Mouse (Mus musculus): ENCODE data around the gene Hyal2. TPM values are rescaled to one million over a fixed set of nuclear protein-coding genes. Genes with fewer than 3 reads are reported as not detected.
A peak's percentile ranks its signal among the peaks of the same experiment; 100 is the strongest.
"Not testable (repeated sequence)": the region's sequence is repeated elsewhere in the genome, so short reads cannot be mapped to it uniquely, and the experiment has no call there.

Hyal2 gene
- polyA plus RNA-seq, 1 experiment from 2014 or later = 53.9 TPM

DNA sequence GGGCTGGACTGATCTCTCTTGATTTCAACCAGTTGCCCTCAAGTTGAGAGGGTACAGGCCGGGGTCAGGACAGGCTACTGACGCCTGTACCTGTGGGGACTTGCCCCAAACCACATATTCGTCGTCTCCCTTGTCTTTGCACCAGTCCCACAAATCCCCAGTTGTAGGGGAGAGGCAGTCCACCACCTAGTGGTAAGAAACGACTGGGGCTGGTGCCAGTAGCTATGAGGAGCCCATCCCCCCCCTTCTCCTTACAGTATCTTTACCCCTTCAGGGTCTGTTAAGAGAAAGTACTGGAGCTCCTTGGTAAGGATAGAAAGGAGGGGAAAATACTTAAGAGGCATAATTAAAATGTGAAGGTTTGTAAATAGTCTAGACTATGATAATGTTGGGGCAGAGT is 2.2 kb upstream of the Hyal2 start:
- TF ChIP-seq CTCF (IDR thresholded peaks at IDR 0.05; ENCODE audit: low read depth) = peak; percentile 46
- not testable (repeated sequence) for H3K4me3 ChIP-seq (ENCODE audit: low read depth, low read length); H3K9me3 ChIP-seq (ENCODE audit: low read length); H3K27me3 ChIP-seq (ENCODE audit: insufficient read depth, low read length); DNase-seq; H3K4me2 ChIP-seq (ENCODE audit: low read depth, low read length); ATAC-seq
- Histone ChIP-seq H3K36me3 (replicated peaks; ENCODE audit: insufficient read depth, low read length) (peaks cover 30% of the 10 kb centered on the region), H3K9ac (replicated peaks) (peak overlapping the region; percentile 26; the same call in 1 of the 2 replicates), H3K27ac (ENCODE audit: low read depth) (peak overlapping the region; percentile 87; the same call in 1 of the 2 replicates), H3K4me1 (ENCODE audit: insufficient read depth) (peaks cover 57% of the 10 kb centered on the region)
- WGBS (ENCODE audit: insufficient replicate concordance) = 50% methylated on average over 5 of the region's 5 CpGs

DNA sequence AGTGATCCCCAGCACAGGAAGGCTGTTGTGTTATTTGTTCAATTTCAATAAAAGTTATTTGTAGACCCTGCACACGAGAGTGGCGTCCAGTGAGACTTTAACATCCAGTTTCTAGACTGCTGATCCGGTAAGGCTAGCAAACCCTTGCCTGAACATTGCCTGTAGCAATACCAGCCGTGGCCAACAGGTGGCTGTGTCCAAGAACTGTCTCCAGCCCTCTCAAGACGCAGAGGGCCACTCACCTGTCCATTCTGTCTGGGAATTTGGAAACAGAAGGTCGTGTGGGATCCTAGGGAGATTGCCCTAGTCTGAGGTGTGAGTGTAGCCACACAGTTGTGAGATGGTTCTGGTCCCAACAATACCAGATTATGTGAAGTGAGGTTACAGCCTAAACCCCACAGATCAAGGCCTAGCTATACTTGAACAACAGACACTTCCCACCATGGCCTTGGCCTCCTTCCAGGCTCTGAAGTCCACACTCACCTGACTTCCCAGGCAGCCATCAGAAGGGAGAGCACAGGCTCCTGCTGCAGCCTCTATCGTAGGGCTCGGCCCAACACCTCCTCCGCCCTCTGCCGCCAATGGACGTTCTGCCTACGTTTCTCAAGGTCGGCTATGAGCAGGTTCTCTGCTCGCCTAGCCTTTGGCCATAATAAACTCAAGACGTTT is 1.6 kb upstream of the Hyal2 start:
- ATAC-seq = no peak
- Histone ChIP-seq H3K4me1 (ENCODE audit: insufficient read depth) (peaks cover 63% of the 10 kb centered on the region), H3K9ac (replicated peaks) (peak overlapping the region; percentile 26; the same call in 1 of the 2 replicates), H3K4me3 (ENCODE audit: low read depth, low read length) (no peak overlapping the region), H3K27me3 (ENCODE audit: insufficient read depth, low read length) (no peaks in the 10 kb centered on the region), H3K27ac (ENCODE audit: low read depth) (peak overlapping the region; percentile 87), H3K36me3 (replicated peaks; ENCODE audit: insufficient read depth, low read length) (peaks cover 24% of the 10 kb centered on the region), H3K4me2 (ENCODE audit: low read depth, low read length) (peak overlapping the region; percentile 90), H3K9me3 (ENCODE audit: low read length) (no peaks in the 10 kb centered on the region)
- DNase-seq = peak; percentile 89
- peak; percentile 95 for TF ChIP-seq CTCF (IDR thresholded peaks at IDR 0.05; ENCODE audit: low read depth)
- no peak for TF ChIP-seq EP300 (IDR thresholded peaks at IDR 0.05; ENCODE audit: low read depth)
- 47% methylated on average over 15 of the region's 15 CpGs for WGBS (ENCODE audit: insufficient replicate concordance)

DNA sequence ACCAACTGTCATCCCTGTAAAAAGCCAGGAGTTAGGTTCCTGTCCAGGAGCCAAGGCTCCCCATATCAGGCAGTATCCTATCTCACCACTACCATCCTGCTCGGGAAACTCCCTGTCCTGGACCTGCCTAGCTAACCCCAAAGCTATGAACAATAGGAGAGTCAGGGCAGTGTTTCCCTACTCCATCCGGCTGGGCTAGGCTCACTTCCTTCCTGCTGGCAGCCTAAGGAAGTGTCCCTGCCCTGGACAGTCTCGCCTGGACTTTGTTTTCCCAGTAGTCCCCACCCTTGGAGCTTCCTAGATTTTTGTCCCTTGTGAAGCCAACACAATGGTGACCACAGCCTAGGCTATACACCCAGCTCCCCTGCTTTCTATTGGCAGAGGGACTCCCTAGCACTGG is 890 bp upstream of the Hyal2 start:
- DNase-seq (no peak), ATAC-seq (no peak)
- 39% methylated on average over 3 of the region's 3 CpGs for WGBS (ENCODE audit: insufficient replicate concordance)
- no peaks in the 10 kb centered on the region for H3K27me3 ChIP-seq (ENCODE audit: insufficient read depth, low read length)
- H3K27ac ChIP-seq (ENCODE audit: low read depth) = peak overlapping the region; percentile 87
- 0 out of 2 replicates have a peak overlapping the region, but pooled peaks have one; percentile 94 for H3K4me3 ChIP-seq (ENCODE audit: low read depth, low read length)
- H3K4me1 ChIP-seq (ENCODE audit: insufficient read depth) = peaks cover 70% of the 10 kb centered on the region
- H3K9me3 ChIP-seq (ENCODE audit: low read length) = no peaks in the 10 kb centered on the region
- TF ChIP-seq EP300 (IDR thresholded peaks at IDR 0.05; ENCODE audit: low read depth) = 0 out of 2 replicates have a peak, but pooled peaks have one; percentile 16
- TF ChIP-seq CTCF (IDR thresholded peaks at IDR 0.05; ENCODE audit: low read depth) = no peak
- H3K4me2 ChIP-seq (ENCODE audit: low read depth, low read length) = peak overlapping the region; percentile 90
- H3K9ac ChIP-seq (replicated peaks) = peak overlapping the region; percentile 86; the same call in 1 of the 2 replicates
- H3K36me3 ChIP-seq (replicated peaks; ENCODE audit: insufficient read depth, low read length) = peaks cover 17% of the 10 kb centered on the region

DNA sequence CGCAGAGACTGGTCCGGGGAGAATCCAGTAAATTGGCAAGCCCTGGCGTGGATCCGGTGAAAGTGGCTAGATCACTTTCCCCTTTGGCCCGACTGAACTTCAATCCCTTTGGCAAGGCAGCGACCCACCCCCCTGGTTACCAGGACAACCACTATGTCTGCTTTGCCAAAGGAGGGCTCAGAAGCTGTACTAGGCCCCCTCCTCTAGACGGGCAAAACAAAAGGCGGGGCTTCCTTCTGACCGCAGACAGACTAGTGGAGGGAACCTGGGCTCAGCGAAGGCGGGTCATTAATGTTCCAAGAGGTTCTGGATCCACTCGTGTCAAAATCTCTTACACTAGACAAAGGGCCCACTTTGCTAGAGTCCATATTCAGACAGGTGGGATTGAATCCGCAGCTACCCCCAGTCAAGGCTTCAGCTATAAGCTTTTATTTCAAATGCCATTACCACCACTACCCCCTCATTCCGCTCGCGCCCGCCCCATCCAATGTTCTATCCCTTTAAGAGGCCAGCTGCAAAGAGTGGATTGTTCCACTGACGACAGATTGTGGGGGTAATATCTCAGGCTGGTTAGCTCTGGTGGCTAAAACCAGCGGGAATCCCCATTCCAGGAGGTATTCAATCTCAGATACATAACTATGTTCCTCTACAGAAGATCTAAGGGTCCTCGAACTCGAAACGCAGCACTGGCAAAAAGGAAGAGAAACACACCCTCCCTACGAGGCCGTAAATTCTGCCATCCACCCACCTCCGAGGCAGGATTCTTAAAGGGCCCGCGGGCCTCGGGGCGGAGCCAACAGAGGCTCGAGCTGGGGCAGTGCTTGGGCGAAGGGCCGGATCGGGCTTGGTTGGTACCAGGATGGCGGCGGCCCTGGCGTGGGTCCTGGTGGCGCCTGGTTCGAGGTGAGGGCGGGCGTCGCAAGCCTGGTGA is 851 bp downstream of the Hyal2 start:
- no peaks in the 10 kb centered on the region for H3K27me3 ChIP-seq (ENCODE audit: insufficient read depth, low read length)
- TF ChIP-seq CTCF (IDR thresholded peaks at IDR 0.05; ENCODE audit: low read depth) (no peak), EP300 (IDR thresholded peaks at IDR 0.05; ENCODE audit: low read depth) (peak; percentile 78)
- H3K4me1 ChIP-seq (ENCODE audit: insufficient read depth) = peaks cover 71% of the 10 kb centered on the region
- H3K27ac ChIP-seq (ENCODE audit: low read depth) = peak overlapping the region; percentile 87
- WGBS (ENCODE audit: insufficient replicate concordance) = 0% methylated on average over 40 of the region's 41 CpGs
- H3K9me3 ChIP-seq (ENCODE audit: low read length) = no peaks in the 10 kb centered on the region
- ATAC-seq = peak; percentile 83
- H3K4me3 ChIP-seq (ENCODE audit: low read depth, low read length) = peak overlapping the region; percentile 94
- peaks cover 18% of the 10 kb centered on the region for H3K36me3 ChIP-seq (replicated peaks; ENCODE audit: insufficient read depth, low read length)
- peak overlapping the region; percentile 90 for H3K4me2 ChIP-seq (ENCODE audit: low read depth, low read length)
- H3K9ac ChIP-seq (replicated peaks) = peak overlapping the region; percentile 86
- peak; percentile 89 for DNase-seq

DNA sequence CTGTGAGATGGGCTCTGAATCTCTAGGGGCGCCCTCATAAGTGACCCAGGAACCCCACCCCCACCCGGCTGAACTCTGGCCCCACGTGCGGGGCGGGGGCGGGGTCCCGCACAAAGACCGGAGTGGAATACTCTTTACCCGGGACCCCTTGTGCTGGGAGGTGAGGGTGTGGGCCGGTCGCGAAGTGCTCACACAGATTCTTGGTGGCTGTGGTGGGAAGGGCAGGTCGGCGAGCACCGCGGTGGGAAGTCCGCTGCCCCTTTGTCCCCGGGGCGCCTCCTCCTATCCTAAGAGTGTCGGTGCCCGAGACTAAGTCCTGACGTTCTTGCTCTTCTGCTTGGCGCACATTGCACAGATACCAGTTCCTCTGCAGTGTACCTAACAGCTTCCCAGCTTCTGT is 1.5 kb downstream of the Hyal2 start:
- H3K9ac ChIP-seq (replicated peaks) = peak overlapping the region; percentile 86
- H3K9me3 ChIP-seq (ENCODE audit: low read length) = no peaks in the 10 kb centered on the region
- peak; percentile 18 for ATAC-seq
- peak overlapping the region; percentile 90 for H3K4me2 ChIP-seq (ENCODE audit: low read depth, low read length)
- under 1% methylated on average over 22 of the region's 23 CpGs for WGBS (ENCODE audit: insufficient replicate concordance)
- peak overlapping the region; percentile 87 for H3K27ac ChIP-seq (ENCODE audit: low read depth)
- TF ChIP-seq EP300 (IDR thresholded peaks at IDR 0.05; ENCODE audit: low read depth) (peak; percentile 13; the same call in 1 of the 2 replicates), CTCF (IDR thresholded peaks at IDR 0.05; ENCODE audit: low read depth) (no peak)
- no peak for DNase-seq
- H3K36me3 ChIP-seq (replicated peaks; ENCODE audit: insufficient read depth, low read length) = peaks cover 18% of the 10 kb centered on the region
- peak overlapping the region; percentile 94 for H3K4me3 ChIP-seq (ENCODE audit: low read depth, low read length)
- peaks cover 64% of the 10 kb centered on the region for H3K4me1 ChIP-seq (ENCODE audit: insufficient read depth)
- no peaks in the 10 kb centered on the region for H3K27me3 ChIP-seq (ENCODE audit: insufficient read depth, low read length)

DNA sequence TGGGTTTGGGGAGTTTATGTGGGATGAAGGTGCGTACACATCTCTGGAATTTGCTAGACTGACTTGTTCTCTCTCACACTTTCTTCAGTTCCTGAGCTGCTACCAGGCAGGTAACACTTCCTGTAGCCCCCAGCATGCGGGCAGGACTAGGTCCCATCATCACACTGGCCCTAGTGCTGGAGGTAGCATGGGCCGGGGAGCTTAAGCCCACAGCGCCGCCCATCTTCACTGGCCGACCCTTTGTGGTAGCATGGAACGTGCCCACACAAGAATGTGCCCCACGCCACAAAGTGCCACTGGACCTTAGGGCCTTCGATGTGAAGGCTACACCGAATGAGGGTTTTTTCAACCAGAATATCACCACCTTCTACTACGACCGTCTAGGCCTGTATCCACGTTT is 2.3 kb downstream of the Hyal2 start:
- ATAC-seq = no peak
- peak overlapping the region; percentile 87 for H3K27ac ChIP-seq (ENCODE audit: low read depth)
- DNase-seq = no peak
- H3K27me3 ChIP-seq (ENCODE audit: insufficient read depth, low read length) = no peaks in the 10 kb centered on the region
- TF ChIP-seq EP300 (IDR thresholded peaks at IDR 0.05; ENCODE audit: low read depth) (no peak), CTCF (IDR thresholded peaks at IDR 0.05; ENCODE audit: low read depth) (no peak)
- H3K9ac ChIP-seq (replicated peaks) = peak overlapping the region; percentile 86
- H3K9me3 ChIP-seq (ENCODE audit: low read length) = no peaks in the 10 kb centered on the region
- peak overlapping the region; percentile 90 for H3K4me2 ChIP-seq (ENCODE audit: low read depth, low read length)
- H3K4me3 ChIP-seq (ENCODE audit: low read depth, low read length) = peak overlapping the region; percentile 94
- WGBS (ENCODE audit: insufficient replicate concordance) = 50% methylated on average over 13 of the region's 13 CpGs
- H3K4me1 ChIP-seq (ENCODE audit: insufficient read depth) = peaks cover 61% of the 10 kb centered on the region
- peaks cover 13% of the 10 kb centered on the region for H3K36me3 ChIP-seq (replicated peaks; ENCODE audit: insufficient read depth, low read length)

Measured in liver, postnatal 0 days (tissue).